Mouse (Mus musculus) embryo, embryonic 10.5 days (tissue): ENCODE measurements around the gene Pde4c.

Experiments
- DNase-seq: peaks from one replicate; pipeline ENCODE4 v3.0.0-alpha.2; 2015; ENCODE audit warnings: low spot score

Pde4c gene

DNA sequence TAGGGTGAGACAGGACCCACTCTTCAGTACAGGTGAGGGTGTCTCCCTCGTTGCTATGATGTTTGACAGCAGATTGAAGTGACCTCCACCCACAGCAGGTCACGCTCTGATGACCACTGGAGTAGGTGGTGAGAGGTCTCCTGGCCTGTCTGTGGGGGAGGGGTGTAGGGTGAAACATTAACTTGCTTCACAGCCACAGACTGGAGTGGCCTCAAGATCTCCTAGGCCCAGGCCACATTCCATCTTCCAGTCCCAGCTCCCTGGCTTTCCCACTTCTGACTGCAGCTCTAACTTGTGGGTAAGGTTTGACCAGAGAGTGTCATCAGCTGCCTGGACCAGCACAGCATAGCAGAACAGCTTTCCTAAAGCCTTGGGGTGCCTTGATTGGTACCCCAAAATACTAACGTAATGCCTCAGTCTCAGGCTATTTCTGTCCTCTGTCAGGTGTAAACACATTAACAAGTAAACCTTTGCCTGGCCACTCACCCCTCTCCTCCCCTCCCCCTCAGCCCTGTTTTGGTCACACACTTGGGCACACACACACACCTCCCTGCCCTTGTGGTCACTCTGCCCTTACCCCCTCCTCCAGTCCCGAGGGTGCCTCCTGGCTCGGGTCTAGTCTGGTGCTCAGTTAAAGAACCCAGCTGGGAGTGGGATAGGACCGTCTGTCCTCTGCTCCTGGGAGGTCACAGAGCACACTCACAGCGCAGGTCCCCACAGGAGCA lies at the start of gene Pde4c:
Pde4c (plus strand) TSS at position 235 of the 725 bp plus-strand sequence.
- no peak for DNase-seq

DNA sequence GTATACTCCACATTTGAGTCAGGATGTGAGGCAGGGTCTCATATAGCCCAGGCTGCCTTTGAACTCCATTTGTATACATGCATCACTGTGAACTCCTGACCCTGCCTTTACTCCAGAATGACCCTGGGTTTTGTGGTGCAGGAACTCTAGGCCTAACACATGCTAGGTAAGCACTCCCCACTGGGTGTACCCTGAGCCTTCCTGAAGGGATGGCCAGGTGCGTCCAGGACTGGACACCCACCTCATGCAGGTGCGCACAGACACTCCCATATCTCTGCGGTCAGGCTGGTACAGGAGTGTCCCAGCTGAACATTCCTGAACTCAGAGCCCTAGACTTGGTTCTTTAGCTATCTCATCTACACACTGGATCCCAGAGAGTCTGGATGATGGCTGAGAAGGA lies 49.4 kb upstream of the Pde4c start:
- DNase-seq, result no peak

DNA sequence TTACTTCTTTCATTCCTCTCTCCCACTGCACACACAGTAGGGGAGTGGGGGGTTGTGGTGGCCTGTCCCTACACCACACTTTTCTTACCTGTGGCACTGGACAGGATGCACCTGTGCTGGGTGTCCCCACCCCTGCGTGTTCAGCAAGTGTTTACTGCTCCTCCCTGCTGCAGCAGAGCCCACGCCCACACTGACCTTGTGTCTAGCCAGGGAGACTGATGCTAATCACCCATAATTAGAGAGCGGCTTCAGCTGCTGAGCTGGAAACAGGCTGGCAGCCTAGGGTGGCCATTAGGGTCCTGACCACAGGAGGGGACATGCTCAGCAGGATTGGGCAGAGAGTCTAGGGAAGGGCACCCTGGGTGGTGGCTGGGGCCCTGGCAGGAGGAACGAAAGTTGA lies 48.8 kb upstream of the Pde4c start:
- no peak for DNase-seq

DNA sequence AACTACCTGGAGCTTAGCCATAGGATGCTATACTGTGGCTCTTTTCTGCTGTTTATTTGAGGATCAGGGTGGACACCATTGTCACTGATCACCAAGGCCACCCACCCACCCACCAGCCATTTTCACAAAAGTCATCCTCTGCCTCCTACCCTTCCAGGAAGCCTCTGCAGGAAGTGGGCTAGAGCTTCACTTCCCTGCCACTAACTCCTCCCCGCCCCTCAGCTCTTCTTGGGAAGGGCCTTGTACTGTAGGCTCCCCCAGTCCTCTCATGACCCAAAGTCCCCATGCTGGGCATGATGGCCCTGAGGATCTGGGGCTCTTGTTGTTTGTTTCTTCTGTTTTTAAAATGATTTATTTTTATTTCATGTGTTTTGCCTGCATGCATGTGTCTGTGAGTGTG lies 48.2 kb upstream of the Pde4c start:
- no peak for DNase-seq

DNA sequence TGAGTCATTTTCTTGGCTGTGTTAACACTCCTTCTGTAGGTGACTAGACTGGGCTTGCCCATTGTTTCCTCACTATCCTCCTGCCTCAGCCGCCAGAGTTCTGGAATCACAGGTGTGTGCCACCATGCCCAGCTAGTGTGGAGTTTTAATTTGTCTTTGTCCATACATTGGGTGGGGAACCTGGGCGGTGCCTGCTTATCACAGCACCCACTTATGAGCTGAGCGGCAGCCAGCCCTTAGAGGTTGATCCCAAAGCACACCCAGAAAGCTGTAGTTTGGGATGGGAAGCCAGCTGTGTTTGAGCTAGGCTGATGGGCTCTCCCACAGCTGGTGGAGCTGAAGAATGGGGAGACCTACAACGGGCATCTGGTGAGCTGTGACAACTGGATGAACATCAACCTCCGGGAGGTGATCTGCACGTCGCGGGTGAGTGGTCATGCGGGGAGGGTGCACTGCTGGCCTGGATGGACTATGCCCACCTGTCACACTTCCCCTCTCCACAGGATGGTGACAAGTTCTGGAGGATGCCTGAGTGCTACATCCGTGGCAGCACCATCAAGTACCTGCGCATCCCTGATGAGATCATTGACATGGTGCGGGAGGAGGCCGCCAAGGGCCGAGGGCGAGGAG lies 46.0 kb upstream of the Pde4c start:
- DNase-seq, result no peak

DNA sequence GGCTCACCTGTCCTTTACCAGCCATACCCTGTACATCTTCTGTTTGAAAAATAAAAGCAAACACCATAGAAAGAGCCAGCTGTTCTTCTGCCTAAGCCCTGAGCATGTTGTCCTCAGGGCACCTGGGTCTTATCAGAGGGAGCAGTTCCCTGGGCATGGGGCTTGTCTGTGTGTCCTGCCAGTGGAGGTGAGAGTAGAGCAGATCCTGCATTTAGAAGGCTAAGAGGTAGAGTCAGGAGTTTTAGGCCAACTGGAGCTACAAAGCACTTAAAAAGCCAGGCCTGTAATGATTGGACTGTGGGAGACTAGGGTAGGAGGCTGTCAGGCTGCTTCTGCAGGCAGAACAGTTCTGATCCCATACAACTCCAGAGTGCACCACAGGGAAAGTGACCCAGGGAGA lies 44.8 kb upstream of the Pde4c start:
- no peak for DNase-seq

DNA sequence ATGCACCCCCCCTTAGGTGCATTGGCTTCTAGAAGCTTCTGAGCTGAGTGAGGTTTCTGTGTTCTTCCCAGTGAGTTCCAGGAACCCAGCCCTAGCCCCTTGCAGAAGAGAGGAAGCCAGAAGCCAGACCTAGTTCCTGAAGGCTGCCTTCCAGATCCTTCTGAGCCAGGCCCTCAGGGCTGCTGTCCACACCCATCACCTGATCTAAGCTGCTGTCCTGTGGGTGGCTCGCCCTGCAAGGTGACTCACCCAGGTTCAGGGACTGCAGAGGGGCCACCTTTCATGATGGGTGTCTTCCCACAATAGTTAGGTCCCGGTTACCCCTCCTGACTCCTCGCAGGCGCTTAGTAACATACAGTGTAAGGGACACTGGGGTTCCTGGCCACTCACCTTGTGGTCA lies 44.1 kb upstream of the Pde4c start:
- no peak for DNase-seq

DNA sequence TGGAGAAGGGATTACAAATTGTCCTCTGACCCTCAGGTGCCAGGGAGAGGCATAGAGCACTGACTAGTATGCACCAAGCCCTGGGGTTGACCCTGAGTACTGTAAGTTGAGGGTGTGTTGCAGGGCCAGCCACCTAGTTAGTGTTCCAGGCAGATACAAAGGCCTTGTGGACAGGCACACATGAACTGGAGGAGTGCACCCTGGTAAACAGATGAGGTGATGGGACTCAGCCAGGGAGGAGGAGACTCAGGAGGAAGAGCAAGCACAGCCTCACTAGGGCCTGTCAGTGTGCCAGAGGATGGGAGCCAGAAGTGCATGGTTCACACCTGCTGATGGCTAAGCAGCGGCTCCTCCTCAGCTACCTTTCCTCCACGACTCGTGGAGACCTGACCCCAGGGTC lies 43.5 kb upstream of the Pde4c start:
- DNase-seq, result no peak

DNA sequence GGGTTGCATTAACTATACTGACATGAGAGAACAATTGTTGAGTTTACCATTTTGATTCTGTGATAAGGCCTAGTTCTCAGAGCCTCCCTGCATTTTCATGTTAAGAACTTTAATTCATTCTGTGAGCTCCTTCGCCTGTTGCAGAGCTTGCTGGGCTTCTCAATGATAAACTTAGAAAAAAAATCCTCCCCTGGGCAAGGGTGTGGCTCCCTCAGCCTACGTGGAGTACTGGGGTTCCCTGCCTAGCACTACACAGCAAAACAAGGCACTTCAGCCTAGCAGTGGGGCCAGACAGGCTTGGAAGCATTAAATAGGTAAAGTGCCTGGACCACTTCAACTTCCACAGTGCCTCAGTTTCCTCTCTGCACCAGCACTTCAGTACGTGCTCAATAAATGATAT lies 42.1 kb upstream of the Pde4c start:
- no peak for DNase-seq

DNA sequence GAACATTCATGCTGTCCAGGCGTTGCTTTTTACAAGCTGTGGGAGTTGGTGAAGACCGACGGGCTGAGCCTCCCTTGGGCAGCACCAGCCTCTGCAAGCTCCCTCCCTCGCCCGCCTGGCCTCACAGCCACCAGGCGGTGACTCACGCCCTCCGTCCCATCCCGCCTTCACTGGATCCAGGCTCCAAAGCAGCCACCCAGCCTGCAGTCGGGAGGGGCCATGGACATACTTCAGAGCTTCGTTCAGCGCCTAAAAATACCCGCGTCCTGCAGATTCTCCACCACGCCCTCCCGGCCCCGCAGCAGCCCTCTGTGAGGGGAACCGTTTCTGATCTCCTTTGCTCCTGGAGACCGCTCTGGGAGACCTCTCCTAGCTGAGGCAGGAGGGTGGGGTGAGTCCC lies 41.3 kb upstream of the Pde4c start:
- peak; percentile 66 for DNase-seq

DNA sequence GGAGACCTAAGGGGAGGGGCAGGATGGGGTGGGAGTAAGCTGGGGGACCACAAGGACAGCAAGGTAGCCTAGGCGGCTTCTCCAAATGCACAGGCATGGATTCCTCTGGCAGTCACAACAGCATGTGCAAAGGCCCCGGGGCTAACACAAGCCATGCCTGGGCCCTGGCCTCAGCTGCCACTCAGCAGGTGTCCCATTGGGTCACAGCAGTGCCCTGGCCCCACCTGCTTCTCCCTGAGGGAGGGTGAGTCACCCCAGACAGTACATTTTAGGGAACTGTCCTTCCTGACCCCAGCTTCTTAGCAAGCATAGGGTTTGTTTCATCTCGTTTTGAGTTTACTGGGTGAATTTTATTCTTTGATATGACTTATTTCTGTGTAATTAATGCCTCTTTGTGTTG lies 40.8 kb upstream of the Pde4c start:
- no peak for DNase-seq

DNA sequence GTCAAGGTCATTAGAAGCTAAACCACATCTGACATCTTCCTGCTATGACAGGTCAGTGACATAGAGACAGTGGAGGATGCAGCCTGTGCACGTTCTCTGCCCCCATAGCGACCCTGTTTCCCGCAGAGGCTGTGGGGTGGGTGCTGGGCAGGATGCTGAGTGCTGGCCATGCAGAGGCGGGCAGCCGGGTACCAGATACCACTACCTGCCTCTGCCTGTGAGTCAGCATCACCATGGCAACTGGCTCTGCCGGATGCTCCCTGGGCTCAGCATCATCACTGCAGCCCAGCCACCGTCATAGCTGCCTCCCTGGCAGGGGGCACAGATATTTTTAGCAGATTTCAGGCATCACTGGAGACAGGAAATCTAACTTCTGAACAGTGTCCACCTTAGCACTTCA lies 39.2 kb upstream of the Pde4c start:
- DNase-seq, result no peak

DNA sequence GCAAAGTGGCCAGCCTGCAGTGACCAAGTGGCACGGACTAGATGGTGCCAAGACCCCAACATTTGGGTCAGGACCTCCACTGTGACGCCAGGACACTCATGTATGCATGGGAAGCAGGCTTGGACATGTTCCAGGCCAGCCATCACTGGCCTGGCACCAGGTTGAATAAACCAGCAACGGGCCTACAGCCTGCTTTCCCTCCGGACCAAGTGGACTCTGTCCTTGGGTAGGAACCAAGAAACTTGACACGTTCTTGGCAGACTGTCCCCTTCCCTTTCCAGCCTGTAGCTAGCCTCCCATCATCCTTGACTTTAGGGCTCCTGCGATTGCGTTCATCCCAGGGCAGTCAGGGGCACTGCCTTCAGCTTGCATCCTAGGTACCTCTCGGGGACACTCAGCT lies 35.9 kb upstream of the Pde4c start:
- DNase-seq, result no peak

DNA sequence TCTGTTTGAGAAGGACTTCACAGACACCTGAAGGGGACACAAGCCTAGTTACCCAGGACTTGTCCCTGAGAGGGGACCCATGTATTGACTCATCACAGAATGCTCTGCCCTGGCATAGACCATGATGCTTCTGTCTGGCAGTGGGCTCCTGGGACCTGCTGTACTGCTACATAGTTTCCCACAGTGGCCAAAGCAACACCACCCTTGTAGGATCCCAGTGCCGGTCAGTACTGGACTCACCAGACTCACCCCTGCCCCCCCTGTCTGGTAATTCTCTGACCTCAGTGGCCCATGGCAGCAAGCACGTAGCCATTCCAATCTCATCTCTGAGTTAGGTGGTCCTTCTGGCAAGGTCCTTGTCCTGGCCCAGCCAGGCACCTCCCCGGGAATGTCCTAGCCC lies 35.4 kb upstream of the Pde4c start:
- no peak for DNase-seq

DNA sequence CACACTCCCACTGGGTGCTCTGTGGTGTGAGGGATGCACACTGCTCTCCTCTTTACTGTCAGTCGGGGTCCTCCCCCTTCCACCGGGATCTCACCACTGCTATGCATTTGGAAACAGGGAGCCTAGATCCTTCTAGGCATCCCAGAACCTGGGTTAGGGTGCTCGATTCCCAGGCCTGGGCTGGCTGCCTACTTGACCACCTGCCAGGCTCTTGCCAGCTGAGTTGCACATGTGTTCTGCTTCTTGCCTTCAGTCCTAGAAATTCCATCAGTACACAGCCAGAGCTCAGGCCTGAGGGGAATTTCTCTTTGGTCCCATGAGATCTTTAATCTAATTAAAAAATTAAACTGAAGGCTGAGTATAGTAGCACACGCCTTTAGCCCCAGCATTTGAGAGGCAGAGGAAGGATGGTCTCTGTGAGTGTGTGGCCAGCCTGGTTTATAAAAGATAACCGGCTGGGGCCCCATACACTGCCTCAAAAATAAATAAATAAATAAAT lies 33.6 kb upstream of the Pde4c start:
- no peak for DNase-seq

DNA sequence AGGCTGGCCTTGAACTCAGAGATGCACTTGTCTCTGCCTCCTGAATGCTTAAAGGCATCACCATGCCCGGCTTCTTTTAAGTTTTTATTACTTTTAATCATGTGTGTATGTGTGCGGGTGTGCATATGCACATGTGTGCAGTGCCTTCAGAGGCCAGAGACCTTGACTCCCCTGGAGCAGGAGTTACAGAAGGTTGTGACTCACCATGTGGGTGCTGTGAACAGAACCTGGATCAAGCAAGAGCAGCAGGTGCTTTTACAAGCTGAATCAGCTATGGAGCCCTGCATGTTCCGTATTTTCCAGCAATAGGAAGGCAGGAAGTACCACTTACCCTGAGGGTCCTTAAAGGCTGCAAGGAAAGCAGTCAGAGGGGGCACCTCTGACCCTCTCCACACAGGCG lies 32.3 kb upstream of the Pde4c start:
- DNase-seq, result no peak

DNA sequence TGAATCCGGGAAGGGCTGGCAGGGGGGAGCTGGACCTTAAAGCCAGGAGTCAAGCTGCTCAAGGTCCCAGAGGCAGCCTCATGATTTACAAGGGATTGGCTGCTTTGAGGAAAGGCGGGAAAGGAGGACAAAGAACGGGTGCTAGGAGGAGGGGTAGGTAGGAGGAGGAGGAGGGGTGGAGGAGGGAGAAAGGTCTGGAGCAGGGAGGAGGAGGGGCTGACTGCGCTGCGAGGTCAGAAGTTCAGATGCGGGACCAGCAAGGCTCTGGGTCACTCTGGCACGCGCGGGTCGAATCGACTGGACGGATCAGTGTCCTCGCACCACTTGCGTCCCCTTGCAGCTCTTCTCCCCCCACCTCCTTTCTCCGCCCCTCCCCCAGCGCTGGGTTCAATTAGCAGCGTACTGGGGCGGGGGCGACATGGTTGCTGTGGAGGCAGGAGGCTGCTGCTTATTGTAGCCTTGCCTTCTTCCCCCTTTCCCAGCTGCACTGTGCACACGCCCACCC lies 31.7 kb upstream of the Pde4c start:
- DNase-seq, result peak; percentile 96

DNA sequence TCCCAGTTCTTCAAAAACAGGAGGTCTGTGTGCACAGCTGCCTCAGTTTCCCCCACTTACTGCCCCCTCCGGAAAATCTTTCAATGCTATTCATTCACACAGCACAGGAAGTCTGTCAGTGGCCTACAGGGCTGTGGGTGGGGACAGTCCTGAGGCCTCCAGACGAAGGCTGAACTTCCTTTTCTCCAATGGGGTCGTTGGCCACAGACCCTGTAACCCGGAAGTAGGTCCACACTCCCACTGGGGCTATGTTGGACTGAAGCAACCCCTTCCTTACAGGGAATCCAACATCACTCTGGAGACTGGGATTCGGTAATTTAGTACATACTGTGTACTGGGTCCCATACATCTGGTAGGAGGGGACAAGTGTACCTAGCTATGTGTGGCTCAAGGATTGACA lies 29.9 kb upstream of the Pde4c start:
- no peak for DNase-seq

DNA sequence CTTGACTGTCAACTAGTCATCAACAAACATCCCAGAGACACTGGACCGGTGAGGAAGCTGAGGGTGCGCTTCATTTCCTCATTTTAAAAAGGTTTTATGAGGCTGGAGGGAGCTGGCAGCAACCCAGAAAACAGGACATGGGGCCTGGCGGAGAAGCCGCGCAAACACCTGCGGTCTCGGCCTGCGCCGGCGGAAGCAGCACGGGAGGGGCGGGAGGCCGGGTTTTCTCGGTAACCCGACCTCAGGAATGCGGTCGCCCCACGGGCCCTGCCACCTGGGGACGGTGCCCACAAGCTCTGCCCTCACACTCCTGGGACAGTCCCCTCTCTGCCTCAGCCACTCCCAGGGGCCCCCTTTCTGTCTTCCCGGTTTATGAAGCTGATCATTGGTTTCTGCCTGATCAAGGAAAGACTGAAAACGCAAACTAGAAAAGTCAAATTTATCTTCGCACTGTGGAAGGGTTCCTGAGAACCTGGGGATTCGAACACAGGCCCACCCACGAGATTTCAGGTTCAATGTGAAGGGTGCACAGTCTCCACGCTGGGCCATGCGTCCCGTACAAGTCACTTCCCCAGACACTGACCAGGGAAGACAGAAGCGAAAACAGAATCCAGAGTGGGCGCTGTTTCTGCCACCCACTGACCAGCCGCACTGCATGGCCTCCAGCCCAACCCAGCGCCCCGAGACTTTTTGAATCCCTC lies 28.1 kb upstream of the Pde4c start:
- DNase-seq, result peak; percentile 23

DNA sequence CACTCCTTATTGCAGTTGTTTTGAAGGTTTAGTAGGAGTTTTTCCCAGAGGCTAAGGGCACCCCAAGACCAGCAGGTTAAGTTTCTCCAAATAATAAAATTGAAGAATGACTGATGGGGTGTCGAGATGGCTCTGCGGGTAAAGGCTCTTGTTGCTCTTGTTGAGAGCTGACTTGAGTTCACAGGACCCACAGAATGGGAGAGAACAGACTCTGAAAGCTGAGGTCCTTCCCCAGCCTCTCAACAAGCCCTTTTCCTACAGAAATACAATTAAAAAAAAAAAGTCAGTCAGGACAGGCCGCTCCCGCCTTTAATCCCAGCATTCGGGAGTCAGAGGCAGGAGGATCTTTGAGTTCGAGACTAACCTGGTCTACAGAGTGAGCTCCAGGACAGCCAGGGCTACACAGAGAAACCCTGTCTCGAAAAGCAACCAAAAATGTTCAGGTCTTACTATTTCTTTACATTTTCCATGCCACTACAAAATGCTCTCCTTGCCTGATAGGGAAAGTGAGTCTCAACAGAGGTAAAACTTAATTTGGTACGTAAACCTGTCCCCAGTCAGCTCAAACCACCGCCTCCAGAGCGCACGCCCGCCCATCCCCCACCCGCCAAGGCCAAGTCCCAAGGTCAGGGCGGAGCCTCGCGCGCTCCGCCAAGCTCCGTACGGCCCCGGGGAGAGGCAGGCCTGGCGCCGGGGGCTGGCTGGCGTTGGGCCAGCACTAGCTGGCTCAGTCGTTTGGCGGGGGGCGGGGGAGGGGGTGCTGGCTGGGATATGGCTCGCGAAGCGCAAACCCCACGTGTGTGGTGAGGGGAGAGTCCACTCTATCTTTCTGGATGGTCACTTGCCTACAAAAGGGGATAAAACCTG lies 27.3 kb upstream of the Pde4c start:
- peak; percentile 87 for DNase-seq

DNA sequence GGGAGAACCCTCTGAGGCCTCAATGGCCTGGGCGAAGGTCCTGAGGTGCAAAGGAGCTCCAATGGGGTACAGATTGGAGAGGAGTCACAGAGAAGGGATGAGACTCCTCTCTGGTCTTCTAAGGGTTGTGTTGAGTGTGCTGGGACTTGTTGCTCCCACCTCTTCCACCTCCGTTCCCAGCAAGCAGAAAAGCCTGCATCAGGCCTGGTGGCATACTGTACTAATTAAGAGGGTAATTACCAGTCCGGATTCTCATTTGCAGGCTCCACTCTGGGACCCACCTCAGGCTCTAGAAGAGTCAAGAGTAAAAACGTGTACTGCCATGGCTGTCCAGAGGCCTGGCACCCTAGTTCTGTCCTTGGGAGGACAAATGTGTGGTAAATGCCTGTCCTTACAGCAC lies 26.6 kb upstream of the Pde4c start:
- DNase-seq, result no peak
